Mouse (Mus musculus) heart, embryonic 14.5 days (tissue): ENCODE data around the gene Scg5. TPM values are rescaled to one million over a fixed set of nuclear protein-coding genes. Genes with fewer than 3 reads are reported as not detected.

ENCODE experiments used
- ATAC-seq: fragments of 200-750 bp; cut with Nextera tagmentation; 2 replicates; pipeline ENCODE4 v1.8.0; 2017; ENCODE audit warnings: low read depth, moderate TSS enrichment; ENCODE audit not compliant: insufficient number of reproducible peaks, insufficient read depth, low FRiP score
- H3K27ac ChIP-seq, 2 experiments: fragments of 200-500 bp in 1 of 2; fragments of 300-500 bp in 1 of 2; sonication (generic) in 1 of 2; replicated peaks in 1 of 2; 2 replicates each; pipeline ENCODE4 v1.5.1; 2012 to 2014; ENCODE audit warnings: low read depth in 2 of 2, low read length in 2 of 2, control low read depth in 1 of 2, mild to moderate bottlenecking in 1 of 2, mixed read lengths in 1 of 2; ENCODE audit not compliant: control insufficient read depth in 1 of 2, insufficient read depth in 1 of 2
- H3K27me3 ChIP-seq: fragments of 300-500 bp; sonication (generic); 2 replicates; pipeline ENCODE4 v1.6.1; 2014; ENCODE audit warnings: mild to moderate bottlenecking, low read length, control low read depth; ENCODE audit not compliant: control insufficient read depth, insufficient read depth
- H3K36me3 ChIP-seq: fragments of 300-500 bp; sonication (generic); 2 replicates; pipeline ENCODE4 v1.6.1; 2014; ENCODE audit warnings: mild to moderate bottlenecking, control low read depth, low read length, mixed read lengths; ENCODE audit not compliant: control insufficient read depth, insufficient read depth
- H3K4me1 ChIP-seq, 2 experiments: fragments of 200-500 bp in 1 of 2; fragments of 300-500 bp in 1 of 2; sonication (generic) in 1 of 2; 2 replicates each; pipeline ENCODE4 v1.6.1; 2012 to 2014; ENCODE audit warnings: low read length in 2 of 2, control low read depth in 1 of 2, mixed read lengths in 1 of 2; ENCODE audit not compliant: control insufficient read depth in 2 of 2, insufficient read depth in 2 of 2
- H3K4me2 ChIP-seq: fragments of 300-500 bp; sonication (generic); 2 replicates; pipeline ENCODE4 v1.6.1; 2014; ENCODE audit warnings: mild to moderate bottlenecking, low read length
- H3K4me3 ChIP-seq, 2 experiments: fragments of 200-500 bp in 1 of 2; fragments of 300-500 bp in 1 of 2; sonication (generic) in 1 of 2; 2 replicates each; pipeline ENCODE4 v1.5.1; 2012 to 2014; ENCODE audit warnings: low read length in 2 of 2, mild to moderate bottlenecking in 2 of 2, control low read depth in 1 of 2, low read depth in 1 of 2, moderate library complexity in 1 of 2; ENCODE audit not compliant: control insufficient read depth in 1 of 2, insufficient read depth in 1 of 2
- H3K9ac ChIP-seq: fragments of 300-500 bp; sonication (generic); 2 replicates; pipeline ENCODE4 v1.6.1; 2014; ENCODE audit warnings: mild to moderate bottlenecking, low read length
- H3K9me3 ChIP-seq: fragments of 300-500 bp; sonication (generic); 2 replicates; pipeline ENCODE4 v1.6.1; 2016; ENCODE audit warnings: low read length, control low read depth; ENCODE audit not compliant: control insufficient read depth
- WGBS: fragments of 180-500 bp; shearing (Covaris S2); extraction: QIAGEN DNeasy Blood & Tissue Kit; methylation state at CpG from one replicate; pipeline ENCODE4 v1.1.7; 2014; 5-methylcytosine and 5-hydroxymethylcytosine counted together
- polyA plus RNA-seq: library from polyadenylated mRNA; unstranded; fragments of >200 nt; fragmentation: Nextera tagmentation; extraction: Ambion mirVana; gene quantifications from 2 replicates; pipeline ENCODE4 v1.2.1, GENCODE M21; 2014

Scg5 gene
- polyA plus RNA-seq, 1 experiment from 2014 or later: 0.99 TPM

DNA sequence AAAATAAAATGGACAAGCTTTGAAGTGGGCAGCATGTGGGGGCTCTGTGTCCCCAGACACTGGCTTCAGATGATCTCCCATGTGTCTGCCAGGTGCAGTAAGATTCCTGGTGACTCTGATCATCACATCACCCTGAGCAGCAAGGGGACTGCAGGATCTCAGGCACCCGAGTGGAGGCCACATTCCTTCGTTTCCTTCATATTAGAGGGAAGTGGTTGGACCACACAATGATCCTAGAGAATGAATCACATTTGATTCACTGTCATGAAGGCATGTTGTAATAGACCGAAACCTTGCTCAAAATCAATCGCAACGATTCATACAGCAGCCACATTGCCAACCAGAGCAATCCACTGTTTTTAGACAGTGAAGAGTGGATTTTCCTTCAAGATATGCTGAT is 64.0 kb downstream of the Scg5 start:
- Histone ChIP-seq H3K4me1 (no peaks in the 10 kb centered on the region), H3K27me3 (peaks cover 7% of the 10 kb centered on the region), H3K4me2 (no peak overlapping the region), H3K9me3 (no peaks in the 10 kb centered on the region), H3K9ac (no peak overlapping the region), H3K27ac (no peak overlapping the region), H3K4me3 (no peak overlapping the region), H3K36me3 (no peaks in the 10 kb centered on the region)
- ATAC-seq: no peak
- WGBS: 77% methylated on average over 5 of the region's 5 CpGs

DNA sequence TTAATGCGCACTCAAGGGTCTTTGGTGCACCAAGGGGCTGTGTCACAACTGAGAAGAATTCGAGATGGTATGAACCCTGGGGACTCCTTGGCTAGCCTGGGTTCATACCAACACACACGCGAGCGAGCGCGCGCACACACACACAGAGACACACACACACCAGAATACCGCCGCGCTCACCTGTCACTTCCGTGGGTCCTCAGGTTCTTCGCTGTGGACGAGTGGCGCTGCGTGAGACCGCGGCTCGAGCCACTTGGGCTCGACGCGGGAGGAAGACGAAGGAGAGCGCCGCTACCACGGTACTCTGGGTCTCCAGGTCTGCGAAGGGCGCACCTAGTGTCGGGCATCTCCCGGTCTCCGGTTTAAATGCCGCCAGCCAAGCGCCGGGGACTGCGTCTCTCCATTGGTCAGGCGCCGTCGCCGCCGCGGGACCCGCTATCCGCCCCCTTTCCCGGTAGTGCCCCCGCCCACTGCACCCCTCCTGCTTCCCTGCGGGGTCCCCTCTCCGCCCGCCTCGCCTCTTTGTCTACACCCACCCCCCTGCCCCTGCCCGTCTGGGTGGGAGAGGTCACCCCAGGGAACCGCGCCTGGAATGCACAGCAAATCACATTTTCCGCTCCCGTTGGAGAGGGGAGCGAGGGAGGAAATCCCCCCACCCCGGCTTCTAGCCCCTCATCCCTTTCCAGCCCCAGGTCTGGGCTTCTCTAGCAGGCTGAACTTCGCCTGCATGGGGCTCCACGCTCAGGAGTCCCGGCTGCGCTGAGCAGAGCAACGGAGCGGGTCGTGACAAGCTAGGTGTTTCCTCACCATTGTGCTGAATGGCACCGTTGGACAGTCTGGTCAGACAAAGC is 70.4 kb downstream of the Scg5 start, which contains the start of gene Grem1:
TSS of gene Grem1 (minus strand) at position 336 of the 851 bp plus-strand sequence.
- H3K4me3 ChIP-seq: peak within 1 kb of the TSS; percentile 38 to 49
- peaks cover 6 to 21% of the 10 kb centered on the region in 2 experiments; a peak in 3 of 4 replicates for H3K4me1 ChIP-seq
- peaks cover 58% of the 10 kb centered on the region for H3K27me3 ChIP-seq
- ATAC-seq: no peak
- peak within 1 kb of the TSS; percentile 46; the same call in 1 of the 2 replicates for H3K9ac ChIP-seq
- no peaks in the 10 kb centered on the region for H3K36me3 ChIP-seq
- peak within 1 kb of the TSS; percentile 94 for H3K4me2 ChIP-seq
- H3K9me3 ChIP-seq: no peaks in the 10 kb centered on the region
- WGBS: 1% methylated on average over 62 of the region's 64 CpGs
- no peak within 1 kb of the TSS for H3K27ac ChIP-seq

DNA sequence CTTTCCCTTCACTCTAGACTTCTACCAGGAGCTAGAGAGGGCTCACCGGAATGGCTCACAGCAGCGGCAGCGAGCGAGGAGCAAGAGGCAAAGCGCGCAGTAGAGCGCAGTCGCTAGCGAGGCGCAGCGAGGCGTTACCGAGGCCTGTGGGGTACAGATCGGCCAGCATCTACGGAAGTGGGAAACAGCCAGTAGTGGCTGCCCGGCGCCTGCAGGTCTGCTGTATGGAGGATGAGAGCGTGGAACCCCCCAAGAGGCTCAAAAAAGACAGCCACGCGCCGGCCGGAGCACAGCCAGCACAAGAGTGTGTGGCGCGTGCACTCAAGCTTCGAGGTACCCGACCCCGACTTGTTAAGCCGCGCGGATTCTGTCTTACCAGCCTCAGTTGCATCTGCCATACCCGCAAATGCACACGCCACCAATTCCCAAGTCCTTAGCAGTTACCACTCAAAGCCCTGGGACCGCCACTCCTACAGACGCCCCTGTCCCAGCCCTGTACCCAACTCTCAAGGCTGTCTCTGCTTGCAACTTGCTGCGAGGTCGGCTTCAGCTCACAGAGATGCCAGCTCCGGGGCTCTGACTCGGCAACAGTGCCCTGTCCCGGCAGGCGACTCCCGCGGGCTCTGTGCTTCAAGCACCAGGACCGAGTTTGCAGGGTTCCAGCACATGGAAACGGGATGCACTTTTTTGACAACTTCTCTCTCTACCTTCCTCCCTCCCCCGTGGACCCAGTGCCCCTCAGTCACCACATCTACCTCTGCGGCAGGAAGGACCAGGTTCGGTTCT is 71.2 kb downstream of the Scg5 start:
- H3K4me1 ChIP-seq: peaks cover 6 to 21% of the 10 kb centered on the region in 2 experiments; a peak in 3 of 4 replicates
- ATAC-seq: no peak
- no peaks in the 10 kb centered on the region for H3K9me3 ChIP-seq
- peaks cover 58% of the 10 kb centered on the region for H3K27me3 ChIP-seq
- peak overlapping the region; percentile 38 to 49 for H3K4me3 ChIP-seq
- H3K36me3 ChIP-seq: no peaks in the 10 kb centered on the region
- peak overlapping the region; percentile 94 for H3K4me2 ChIP-seq
- peak overlapping the region; percentile 46; the same call in 1 of the 2 replicates for H3K9ac ChIP-seq
- 0% methylated on average over 47 of the region's 47 CpGs for WGBS
- no peak overlapping the region for H3K27ac ChIP-seq

DNA sequence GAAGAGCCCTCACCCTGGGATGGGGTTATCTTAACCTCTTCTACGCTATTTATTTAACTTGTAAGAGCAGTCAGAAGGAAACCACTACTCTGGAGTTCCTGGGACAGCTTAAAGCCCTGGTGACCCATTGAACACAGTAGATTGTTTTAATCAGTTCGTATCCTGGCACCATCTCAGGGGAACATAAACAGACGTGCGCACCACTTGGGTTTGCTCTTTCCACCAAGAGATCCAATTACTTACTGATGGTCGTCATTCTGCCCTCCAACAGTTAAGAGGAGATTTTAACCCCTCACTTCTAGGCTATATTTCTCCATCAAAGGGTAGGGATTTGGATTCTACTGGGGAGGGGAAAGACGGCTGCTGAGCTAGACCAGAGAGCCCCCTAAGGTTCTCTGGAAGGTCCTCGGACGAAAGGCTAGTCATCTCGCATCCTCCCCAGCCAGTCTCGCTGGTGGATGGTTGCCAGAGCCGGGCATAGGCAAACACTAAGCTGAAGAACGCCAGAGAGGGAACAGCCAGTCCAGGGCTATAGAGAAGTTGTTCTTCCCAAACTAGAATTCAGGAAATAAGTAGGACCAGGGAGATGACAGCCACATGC is 71.9 kb downstream of the Scg5 start:
- 3% methylated on average over 12 of the region's 12 CpGs for WGBS
- peaks cover 58% of the 10 kb centered on the region for H3K27me3 ChIP-seq
- H3K9ac ChIP-seq: peak overlapping the region; percentile 40; the same call in 1 of the 2 replicates

DNA sequence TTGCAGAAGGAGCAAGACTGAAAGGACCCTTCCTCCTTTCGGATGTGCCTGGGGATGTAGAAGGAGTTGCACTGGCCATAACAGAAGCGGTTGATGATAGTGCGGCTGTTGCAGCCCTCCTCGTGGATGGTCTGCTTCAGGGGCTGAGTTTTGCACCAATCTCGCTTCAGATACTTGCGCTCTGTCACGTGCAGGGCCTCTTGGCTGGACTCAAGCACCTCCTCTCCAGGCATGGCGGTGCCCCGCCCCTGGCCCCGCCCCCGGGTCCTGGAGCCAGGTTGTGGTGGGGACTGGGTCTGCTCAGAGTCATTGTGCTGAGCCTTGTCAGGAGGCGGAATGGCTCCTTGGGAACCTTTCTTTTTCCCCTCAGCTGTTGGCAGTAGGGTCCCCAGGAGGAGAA is 79.2 kb downstream of the Scg5 start:
- no peak overlapping the region for H3K4me2 ChIP-seq
- no peaks in the 10 kb centered on the region for H3K9me3 ChIP-seq
- no peak overlapping the region for H3K9ac ChIP-seq
- no peaks in the 10 kb centered on the region for H3K4me1 ChIP-seq
- H3K27ac ChIP-seq: no peak overlapping the region
- ATAC-seq: no peak
- no peak overlapping the region for H3K4me3 ChIP-seq
- H3K36me3 ChIP-seq: no peaks in the 10 kb centered on the region
- peaks cover 4% of the 10 kb centered on the region; the same call in 1 of the 2 replicates for H3K27me3 ChIP-seq
- 68% methylated on average over 12 of the region's 12 CpGs for WGBS

More for the DNA sequence above, 71.9 kb downstream of the Scg5 start:
- H3K4me2 ChIP-seq: peak overlapping the region; percentile 94
- H3K27ac ChIP-seq: no peak overlapping the region
- H3K4me1 ChIP-seq: peaks cover 6 to 21% of the 10 kb centered on the region in 2 experiments; a peak in 3 of 4 replicates
- no peak for ATAC-seq
- no peaks in the 10 kb centered on the region for H3K36me3 ChIP-seq
- H3K4me3 ChIP-seq: peak overlapping the region; percentile 38 to 49
- H3K9me3 ChIP-seq: no peaks in the 10 kb centered on the region

DNA sequence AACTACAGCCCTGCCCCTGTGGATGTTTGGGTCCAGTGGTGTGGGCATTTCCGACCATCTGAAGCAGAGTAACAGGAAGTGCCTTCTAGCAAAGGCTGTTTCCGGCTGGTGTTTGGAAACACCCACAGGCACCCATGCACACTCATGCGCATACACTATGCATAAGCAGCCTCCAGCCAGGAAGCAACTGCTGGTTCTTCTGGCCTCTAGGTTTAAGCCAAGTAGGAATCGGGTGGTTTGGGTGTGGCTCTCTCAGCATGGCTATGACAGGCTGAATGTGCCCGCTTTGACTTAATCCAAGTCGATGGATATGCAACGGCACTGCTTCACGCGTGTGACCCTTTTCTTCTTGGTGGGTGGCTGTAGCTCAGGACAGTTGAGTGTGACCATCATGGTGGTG is 79.6 kb downstream of the Scg5 start:
- H3K4me3 ChIP-seq: no peak overlapping the region
- H3K9me3 ChIP-seq: no peaks in the 10 kb centered on the region
- H3K9ac ChIP-seq: no peak overlapping the region
- peaks cover 4% of the 10 kb centered on the region; the same call in 1 of the 2 replicates for H3K27me3 ChIP-seq
- no peak overlapping the region for H3K4me2 ChIP-seq
- ATAC-seq: no peak
- 89% methylated on average over 9 of the region's 9 CpGs for WGBS
- no peaks in the 10 kb centered on the region for H3K36me3 ChIP-seq
- H3K27ac ChIP-seq: no peak overlapping the region
- H3K4me1 ChIP-seq: no peaks in the 10 kb centered on the region

DNA sequence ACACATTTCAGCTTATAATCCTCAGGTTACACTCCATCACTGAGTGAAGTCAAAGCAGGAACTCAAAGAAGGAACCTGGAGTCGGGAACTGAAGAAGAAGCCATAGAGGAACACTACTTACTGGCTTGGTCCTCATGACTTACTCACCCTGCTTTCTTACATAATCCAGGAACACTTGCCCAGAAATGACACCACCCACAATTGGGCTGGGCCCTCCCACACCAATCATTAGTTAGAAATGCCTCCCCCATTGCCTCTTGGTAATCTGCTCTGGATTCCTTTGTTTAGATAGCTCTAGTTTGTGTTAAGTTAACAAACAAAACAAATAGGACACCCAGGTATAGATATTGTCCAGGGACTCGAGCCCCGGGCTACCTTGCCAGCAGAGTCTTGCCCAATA is 100.3 kb downstream of the Scg5 start:
- Histone ChIP-seq H3K27me3 (no peaks in the 10 kb centered on the region), H3K9ac (no peak overlapping the region), H3K27ac (no peak overlapping the region), H3K4me3 (no peak overlapping the region), H3K4me1 (no peaks in the 10 kb centered on the region), H3K36me3 (no peaks in the 10 kb centered on the region), H3K4me2 (no peak overlapping the region), H3K9me3 (no peaks in the 10 kb centered on the region)
- ATAC-seq: no peak
- 91% methylated on average over 3 of the region's 3 CpGs for WGBS
